Mouse (Mus musculus) urinary bladder, postnatal 14 days (tissue): ENCODE results near the gene Ghdc.

Source experiments
- DNase-seq: peaks from one replicate; pipeline ENCODE4 v3.0.0; 2021; ENCODE audit warnings: low spot score

The Ghdc gene

DNA sequence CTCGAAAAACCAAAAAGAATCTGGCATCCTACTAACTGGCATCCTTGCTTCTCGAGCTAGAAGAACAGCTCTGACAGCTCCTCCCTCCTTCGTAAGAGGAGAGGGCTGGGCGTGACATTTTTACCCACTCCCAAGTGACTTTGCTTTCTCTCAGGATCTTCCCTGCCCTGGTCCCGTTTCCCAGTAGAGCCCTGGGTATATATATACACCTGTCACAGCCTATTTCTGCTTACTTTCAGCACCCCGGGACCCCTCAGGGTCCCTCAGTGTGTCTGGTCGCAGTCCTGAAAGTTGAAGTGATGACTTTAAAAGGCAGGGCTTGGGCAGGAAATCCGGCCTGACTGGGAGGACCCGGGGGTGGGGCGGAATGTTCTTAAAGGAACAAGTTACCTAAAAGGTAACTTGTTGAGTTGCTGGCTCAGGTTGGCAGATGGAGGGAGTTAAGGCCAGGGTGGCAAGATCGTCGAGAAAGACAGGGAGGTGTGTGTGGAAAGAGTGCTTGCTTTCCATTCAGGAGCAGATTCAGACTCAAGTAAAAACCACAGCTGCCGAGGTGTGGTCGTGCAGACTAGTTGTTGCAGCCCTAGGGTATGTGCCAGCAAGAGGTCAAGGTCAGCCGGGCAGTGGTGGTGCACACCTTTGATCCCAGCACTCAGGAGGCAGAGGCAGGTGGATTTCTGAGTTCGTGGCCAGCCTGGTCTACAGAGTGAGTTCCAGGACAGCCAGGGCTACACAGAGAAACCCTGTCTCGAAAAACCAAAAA lies at the start of gene Ghdc:
Gene Ghdc (minus strand): TSS at position 312 of the 763 bp plus-strand sequence.
- peak; percentile 88 for DNase-seq

DNA sequence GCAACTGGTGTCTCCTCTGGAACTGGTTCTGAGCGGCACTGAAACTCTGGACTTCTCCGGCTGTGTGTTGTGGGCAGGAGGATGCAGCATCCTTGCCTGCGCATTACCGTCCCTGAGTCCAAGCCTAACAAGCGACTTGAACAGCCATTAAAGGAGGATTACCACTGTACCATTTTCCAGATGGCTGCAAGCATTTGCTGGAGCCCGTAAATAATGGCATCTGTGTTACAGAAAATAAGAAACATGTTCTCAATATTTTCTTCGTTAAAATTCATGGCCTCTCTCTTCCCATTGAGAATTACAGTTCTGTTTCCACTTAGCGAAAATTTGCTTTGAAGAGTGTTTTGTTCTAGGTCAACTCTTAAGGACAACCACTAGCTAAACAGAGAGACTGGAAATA lies 49.3 kb upstream of the Ghdc start:
- DNase-seq = no peak

DNA sequence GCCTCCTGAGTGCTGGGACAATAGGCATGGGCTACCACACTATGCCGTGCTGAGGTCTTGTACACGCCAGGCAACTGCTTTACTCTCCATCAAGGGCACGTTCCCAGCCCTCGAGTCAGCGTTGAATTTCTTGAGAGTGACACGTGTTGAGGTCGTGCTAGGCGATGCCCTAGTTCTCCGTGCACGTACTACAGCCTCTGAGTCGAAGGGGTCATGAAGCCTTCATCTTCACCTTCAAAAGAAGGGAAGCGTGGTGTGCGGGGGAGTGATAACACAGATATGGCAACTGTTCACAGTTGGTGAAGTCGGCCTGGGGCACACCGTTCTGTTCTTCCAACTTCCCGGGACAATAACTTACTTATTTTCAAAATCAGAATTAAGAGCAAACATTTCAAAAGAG lies 48.9 kb upstream of the Ghdc start:
- DNase-seq = no peak

DNA sequence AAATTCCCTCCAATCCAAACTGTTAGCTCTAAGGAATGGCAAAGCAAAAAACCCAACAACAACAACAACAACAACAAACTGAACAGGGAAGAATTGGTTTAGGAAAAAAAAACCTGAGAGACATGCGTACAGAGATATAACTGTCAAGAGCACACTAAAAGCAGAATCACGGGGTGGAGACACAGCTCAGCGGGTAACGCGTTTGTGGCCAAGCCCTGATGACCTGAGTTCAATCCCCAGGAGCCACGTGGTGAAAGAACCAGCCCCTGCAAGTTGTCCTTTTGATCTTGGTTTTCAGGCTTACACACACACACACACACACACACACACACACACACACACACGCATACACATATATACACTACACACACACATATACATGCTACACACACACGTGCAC lies 48.3 kb upstream of the Ghdc start:
- DNase-seq = no peak

DNA sequence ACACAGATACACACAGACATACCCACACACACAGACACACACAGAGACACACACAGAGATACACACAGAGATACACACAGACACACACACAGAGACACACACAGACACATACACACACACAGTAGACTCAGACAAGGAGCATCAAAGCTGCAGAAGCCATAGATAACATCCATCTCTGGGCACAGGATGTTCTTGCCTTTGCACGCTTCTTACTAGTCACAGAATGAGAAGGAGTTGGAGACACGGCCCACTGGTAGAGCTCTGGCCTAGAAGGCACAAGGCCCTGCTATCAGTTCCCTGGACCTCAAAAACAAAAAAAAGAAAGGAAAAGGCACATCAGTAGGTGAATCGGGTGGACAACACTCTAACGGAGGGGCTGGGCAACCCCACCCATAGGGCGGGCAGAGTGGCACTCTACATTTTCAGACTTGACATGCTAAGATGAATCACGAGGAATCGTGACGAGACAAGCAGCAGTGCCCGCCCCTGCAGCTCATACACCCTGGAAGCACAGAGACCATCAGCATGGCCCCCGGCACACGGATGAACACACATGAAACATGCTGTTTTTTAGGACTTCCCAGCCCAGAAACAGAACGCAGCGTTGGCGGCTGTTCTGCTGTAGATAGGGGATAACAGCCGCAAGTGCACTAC lies 47.7 kb upstream of the Ghdc start:
- no peak for DNase-seq

DNA sequence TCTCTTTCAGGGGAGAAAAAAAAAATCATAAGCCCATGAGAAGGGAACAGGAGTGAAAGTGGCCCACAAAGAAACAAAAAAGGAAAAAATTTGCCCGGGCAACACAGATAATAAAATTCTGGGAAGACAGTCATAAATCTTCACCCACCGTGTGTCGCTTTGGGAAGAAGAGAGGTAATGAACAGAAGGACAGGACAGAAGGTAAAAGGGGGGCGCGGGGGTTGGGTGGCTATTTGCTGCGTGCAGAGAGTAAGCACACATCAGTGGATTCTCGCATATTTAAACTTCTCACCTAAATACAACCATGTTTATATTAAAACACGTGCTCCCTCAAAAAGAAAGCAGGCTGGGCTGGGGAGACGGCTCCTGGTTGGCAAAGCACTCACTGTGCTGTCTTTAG lies 46.6 kb upstream of the Ghdc start:
- no peak for DNase-seq

DNA sequence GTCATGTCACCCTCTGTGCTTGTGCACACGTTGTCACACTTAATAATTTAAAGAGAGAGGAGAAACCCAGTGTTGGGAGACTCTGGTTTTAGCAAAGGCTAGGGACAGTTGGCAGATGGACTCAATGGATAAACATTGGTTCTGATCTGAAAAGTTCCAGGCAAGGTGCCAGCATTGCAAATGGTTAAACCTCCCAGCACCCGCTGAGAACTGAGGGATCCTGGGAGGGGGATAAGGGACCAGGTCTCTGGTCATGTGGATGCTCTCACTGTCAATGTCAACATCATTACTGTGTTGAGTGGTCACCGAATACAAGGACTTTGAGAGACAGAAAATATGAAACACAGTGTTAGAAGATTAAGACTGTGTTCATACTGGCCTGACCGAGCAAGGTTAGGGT lies 46.0 kb upstream of the Ghdc start:
- no peak for DNase-seq

DNA sequence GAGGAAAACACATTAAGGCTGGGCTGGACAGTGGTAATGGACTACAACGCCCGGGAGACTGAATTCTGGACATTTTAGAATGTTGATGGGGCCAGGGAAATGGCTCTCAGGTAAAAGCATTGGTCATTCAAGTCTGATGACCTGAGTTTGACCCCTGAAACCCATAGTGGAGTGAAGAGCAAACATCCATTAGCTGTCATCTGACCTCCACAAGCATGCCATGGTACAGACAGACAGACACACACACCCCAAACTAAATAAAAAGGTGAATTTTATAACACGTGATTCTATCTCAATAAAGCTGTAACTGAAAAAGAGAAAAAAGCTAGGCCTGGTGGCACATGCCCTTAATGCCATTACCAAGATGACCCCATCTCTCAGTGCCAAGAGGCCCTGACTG lies 45.6 kb upstream of the Ghdc start:
- DNase-seq = no peak

DNA sequence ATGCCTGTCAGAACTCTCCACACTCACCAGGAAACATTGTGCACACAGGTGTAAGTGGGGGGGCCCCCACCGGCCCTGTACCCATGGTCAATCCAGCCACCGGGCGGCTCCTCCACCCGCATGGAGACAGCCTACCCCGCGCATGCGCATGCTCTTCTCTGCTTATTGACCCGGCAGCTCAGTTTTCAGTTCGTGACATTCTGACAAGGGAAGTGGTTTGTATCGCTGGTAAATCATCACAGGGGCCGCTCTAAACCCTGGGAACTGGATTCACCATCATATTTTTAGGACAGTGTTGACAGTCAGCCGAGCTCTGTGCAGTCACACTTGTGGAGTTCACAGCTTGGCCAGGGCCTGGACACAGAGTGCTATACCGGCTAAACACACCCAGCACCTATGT lies 43.7 kb upstream of the Ghdc start:
- DNase-seq = peak; percentile 75

DNA sequence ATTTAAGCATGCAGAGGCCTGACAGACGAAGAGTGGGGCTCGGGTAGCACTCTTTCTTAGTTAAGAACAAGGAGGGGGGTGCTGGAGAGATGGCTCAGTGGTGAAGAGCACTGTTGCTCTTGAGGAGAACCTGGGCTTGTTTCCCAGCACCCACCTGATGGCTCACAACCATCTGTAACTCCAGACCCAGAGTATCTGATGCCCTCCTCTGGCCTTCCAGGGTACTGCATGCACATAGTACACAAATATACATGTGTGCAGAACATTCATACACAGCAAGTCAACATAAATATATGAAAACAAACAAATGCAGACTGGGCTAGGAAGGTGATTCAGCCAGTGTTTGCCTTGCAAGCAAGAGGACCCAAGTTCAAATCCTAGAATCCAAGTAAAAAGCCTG lies 40.4 kb upstream of the Ghdc start:
- no peak for DNase-seq

DNA sequence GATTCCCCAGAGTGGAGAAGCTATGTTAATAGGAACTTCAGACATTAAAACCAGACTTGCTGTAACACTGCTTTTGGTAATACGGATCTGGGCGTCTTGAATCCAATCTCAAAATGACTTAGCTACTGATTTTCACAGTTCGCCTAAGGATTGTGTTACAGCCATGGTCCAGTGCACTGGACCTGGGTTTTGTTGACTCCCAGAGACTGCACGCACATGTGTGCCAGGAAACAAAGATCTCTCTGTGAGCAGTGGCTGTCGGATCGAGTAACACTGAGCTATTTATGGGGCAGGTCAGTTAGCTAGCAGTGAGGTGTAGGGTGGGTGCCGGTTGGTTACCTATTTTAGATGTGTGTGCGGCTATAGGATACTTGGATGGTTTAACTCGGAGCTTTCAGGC lies 39.8 kb upstream of the Ghdc start:
- no peak for DNase-seq

DNA sequence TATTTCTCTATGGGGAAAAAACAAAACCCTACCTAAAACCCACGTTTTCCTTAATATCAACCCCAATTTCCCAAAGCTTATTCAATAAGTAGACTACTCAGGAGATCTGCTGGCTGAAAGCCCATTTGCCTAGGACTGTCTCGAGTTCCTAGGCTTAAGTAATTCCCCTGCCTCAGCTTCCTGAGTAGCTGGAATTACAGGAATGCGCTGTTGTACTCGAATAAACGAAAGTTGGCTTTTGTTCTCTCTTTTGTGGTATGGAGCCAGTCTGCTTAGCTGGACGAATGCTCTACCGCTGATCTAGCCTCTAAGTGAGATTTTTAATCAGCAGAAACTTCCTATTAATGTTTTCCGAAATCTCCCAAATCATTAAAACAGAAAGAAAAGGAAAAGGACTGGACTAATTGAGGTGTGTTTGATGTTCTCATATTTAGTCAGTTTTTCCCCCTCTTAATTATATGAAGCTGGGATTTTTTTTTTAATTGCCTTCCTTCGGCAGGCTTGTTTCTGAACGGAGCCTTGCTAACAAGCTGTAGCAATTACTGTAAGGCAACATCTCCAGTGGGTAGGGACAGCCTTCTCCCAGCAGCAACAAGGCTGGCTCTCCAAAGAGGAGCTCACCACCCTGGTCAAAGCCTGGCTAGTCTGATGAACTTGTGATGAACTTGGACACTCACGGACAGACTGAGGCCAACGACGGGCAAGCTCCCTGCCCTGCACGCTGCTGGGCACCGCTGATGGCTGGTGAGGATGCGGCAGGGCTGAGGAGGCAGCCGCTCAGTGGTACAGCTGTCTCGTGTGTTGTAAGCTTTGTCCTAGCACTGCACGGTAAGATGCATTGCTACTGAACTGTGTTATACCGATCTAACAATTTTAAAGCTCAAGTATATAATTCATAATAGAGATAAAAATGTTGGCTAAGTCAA lies 35.9 kb upstream of the Ghdc start:
- DNase-seq = no peak

DNA sequence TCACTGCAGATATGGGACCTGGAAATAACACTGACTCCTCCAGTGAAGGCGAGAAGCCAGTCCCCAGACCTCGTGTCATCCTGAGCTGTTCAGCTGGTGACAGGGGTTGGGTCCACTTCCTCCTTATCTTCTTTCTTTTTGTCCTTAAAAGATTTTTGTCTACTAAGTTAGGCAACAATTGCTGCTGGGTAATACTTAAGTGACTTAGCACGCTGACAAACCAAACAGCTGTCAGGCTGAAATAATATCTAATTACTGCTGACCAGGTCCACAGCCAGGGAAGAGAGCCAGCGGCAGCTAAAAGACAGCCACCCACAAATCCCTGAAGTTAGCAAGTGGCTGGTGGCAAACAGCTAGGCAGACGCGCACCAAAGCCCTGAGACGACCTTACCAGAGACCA lies 34.8 kb upstream of the Ghdc start:
- no peak for DNase-seq

DNA sequence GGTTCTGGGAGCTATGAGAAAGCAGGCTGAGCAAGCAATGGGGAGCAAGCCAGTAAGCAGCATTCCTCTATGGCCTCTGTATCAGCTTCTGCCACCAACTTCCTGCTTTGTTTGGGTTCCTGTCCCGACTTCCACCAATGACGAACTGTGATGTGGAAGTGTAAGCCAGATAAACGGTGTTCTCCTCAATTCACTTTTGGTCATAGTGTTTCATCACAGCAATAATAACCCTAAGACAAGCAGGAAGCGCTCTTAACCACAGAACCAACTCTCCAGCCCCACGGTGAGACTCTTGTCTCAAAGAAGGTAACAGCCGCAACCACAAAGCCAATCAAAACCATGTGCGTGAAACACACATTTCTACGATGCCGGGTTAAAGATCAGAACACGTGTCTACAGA lies 33.7 kb upstream of the Ghdc start:
- DNase-seq = no peak

DNA sequence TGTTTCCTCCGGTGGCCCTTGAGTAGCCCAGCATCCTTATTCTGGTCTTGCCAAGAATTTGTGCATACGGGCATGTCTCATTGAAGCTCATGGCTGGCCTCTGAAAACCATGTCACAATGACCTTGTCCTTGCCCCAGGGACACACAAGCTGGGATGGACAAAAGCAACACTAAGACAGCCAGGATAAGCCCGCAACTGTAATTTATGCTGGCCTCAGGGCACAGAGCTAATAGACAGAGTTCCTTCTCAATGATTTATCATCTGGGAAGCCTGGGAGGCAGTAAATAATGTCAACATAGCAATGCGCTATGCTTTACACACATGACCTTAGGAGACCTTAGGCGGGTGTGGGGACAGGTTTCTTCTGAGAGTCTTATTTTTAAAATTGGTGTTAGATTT lies 28.7 kb upstream of the Ghdc start:
- DNase-seq = no peak

DNA sequence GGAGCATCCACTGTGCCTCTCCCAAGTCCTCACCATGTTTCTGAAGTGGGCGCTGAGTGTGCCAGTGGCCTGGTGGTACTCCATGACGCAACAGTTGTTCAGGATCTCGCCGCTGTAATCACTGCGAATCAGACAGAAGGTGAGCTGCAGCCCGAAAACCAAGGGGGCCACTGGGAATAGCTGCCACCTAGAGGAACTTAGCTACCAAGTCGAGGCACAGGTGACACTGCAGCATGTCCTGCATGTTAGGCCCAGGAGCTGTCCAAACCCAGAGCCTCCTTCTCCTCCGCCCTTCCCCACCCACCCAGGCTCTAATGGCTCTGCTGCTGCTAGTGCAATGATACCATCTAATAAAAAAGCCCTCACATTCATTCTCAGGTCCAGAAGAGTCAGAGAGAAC lies 25.8 kb upstream of the Ghdc start:
- DNase-seq = no peak

DNA sequence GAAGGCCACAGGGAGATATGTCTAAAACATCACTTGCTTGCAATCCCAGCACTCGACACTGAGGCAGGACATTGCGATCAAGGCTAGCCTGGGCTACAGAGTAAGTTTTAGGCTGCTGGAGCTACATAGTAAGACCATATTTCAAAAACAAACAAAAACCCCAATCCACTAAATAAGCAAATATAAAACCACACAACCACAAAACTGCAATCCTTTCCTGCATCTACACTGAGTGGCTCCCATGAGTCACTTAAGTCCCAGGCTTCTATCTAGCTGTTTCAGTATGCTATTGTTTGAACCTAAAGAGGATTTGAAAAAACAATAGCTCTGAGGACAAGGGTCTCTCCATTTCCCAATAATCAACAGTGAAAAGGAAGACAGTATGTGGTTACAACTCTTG lies 24.6 kb upstream of the Ghdc start:
- DNase-seq = no peak

DNA sequence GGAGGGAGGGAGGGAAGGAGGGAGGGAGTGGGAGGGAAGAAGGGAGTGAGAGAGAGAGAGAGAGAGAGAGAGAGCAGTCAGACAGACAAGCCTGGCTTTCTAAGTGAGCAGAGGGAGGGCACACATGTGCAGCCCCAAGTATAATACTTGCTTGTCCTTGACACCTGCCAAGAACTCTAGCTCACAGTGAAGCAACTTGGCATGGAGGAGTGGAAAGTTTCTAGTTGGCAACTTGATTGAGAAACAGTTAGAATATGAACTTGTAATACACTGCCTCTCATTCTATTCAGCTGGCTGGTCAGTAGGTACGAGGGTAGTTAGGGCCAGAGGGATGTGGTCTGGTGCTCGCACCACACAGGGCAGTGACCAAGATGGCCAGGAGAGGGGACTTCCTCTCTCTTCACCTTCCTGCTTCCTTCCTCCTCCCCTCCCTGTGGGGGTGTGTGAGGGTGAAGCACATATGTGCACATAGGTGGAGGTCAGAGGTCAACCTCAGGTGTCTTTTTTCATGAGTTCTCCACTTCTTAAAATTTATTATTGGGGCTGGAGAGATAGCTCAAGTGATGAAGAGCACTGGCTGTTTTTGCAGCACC lies 20.8 kb upstream of the Ghdc start:
- no peak for DNase-seq

DNA sequence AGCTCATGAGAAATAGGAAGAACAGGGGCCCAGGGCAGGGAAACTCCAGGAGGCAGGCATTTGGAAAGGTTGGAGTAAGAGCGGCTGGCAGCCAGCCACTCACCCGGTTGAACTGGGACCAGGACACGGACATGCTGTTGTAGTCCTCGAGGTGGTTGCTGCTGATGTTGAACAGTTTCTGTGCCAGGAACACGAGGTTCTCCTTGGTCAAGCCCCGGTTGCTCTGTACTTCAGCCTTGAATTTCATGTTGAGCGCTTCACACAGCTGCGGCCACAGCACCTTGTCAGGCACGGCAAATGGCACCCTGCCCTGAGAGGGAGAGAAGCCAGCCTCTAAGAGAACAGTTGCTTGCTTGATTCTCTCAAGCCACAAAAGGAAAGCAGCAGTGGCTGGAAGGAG lies 19.9 kb upstream of the Ghdc start:
- DNase-seq = peak; percentile 59

DNA sequence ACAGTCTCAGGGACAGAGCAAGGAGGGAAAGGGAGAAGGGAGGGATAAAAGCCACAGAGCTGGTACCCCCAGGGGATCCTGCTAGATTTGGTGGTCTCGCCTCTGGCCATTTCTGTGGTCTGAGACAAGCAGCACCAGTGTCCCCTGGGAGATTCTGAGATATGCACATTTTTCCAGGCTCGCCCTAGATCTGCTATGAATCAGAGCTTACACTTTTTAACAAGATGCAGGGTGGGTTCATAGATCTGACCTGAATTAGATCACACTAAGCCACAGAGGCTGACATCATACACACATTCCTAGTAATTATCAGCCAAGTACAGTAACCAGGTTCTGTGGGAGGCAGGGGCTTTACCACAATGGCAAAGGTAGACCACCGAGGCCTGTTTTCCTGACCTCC lies 18.9 kb upstream of the Ghdc start:
- DNase-seq = no peak

DNA sequence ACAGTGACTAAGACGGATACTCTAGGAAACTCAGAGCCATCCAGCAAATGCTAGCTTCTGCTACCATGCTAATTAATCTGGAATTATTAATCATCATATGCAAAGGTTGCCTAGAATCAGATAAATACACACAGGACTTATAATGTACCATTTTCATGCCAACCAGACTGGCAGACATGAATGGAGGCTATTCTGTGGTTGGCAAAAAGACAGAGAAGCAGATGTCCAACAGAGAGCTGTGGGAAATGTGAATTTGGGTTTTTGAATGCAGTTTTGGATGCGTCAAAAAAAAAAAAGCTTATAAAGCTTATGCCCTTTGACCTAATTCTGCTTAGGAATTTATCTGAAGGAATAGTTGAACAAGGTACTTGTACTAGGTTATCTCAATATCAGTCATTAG lies 15.0 kb upstream of the Ghdc start:
- DNase-seq = no peak

DNA sequence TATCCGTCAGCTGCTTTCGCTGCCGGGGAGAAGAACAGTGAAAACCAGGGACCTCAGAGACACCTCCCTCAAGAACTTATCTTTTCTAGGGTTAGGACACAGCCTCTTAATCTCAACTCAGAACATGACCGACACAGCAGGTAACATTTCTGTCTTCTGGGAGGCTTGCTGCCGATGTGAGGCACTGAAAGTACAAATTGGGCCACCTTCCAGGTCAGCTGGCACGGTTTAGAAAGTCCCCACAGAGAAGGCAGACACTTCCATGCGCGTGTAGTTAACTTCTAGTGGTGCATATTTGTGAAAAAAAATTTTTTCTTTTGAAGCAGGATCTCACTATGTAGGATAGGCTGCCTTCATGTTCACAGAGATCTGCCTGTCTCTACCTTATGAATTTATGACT lies 13.5 kb upstream of the Ghdc start:
- no peak for DNase-seq

DNA sequence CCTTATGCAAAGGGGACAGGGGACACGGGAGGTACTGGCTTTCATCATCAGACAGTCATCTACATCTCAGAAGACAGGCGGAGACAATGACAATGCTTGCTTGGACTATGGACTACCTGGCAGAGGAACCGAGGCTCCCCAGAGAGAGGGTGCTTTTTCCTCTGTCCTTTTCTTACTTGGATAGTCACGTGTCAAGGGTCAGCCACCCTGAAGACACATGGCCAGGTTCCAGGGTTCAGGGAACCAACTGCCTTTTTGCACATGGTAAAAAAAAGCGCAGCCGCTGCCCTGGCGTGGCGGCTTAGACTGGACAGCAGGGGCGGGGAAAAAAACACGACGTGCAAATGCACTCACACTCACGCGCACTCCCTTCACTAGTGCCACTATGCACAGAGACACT lies 11.8 kb upstream of the Ghdc start:
- DNase-seq = no peak
